Mouse (Mus musculus) G1E (cell line): ENCODE results near the gene Adamts8. TPM values are rescaled to one million over a fixed set of nuclear protein-coding genes. Genes with fewer than 3 reads are reported as not detected.

Experiments used
- ATAC-seq: 2 replicates; pipeline ENCODE4 v1.8.0; 2016; ENCODE audit warnings: mild to moderate bottlenecking; ENCODE audit not compliant: insufficient number of reproducible peaks, poor library complexity, low FRiP score, severe bottlenecking; ENCODE audit errors: extremely low read depth
- DNase-seq: peaks from one replicate; pipeline ENCODE4 v3.0.0; 2012; ENCODE audit warnings: low spot score
- H3K27me3 ChIP-seq: 2 replicates; pipeline ENCODE4 v1.6.1; 2012; ENCODE audit warnings: mild to moderate bottlenecking, low read length, inconsistent platforms; ENCODE audit not compliant: insufficient read depth
- H3K36me3 ChIP-seq: replicated peaks from 2 replicates; pipeline ENCODE3; 2012; ENCODE audit warnings: mild to moderate bottlenecking, inconsistent platforms
- H3K4me1 ChIP-seq: 2 replicates; pipeline ENCODE4 v1.6.1; 2012; ENCODE audit warnings: low read depth, low read length, inconsistent platforms, mixed read lengths; ENCODE audit not compliant: insufficient read depth
- H3K4me3 ChIP-seq: 2 replicates; pipeline ENCODE4 v1.5.1; 2012; ENCODE audit warnings: low read depth, mild to moderate bottlenecking, inconsistent platforms, low read length, moderate library complexity, mixed read lengths
- H3K9me3 ChIP-seq: replicated peaks from 2 replicates; pipeline ENCODE4 v1.6.1; 2012; ENCODE audit warnings: inconsistent platforms
- CTCF ChIP-seq: IDR thresholded peaks from 2 replicates; pipeline ENCODE4 v1.5.1; 2012; ENCODE audit warnings: low read depth, low read length, inconsistent platforms, mixed read lengths
- GATA1 ChIP-seq: IDR thresholded peaks from 2 replicates; pipeline ENCODE4 v1.6.1; 2012; ENCODE audit warnings: borderline replicate concordance, low read length, inconsistent platforms, mixed read lengths
- GATA2 ChIP-seq: IDR thresholded peaks from 2 replicates; pipeline ENCODE4 v1.6.1; 2012; ENCODE audit warnings: low read depth, low read length, inconsistent platforms, borderline replicate concordance
- POLR2AphosphoS5 ChIP-seq: IDR thresholded peaks from 2 replicates; pipeline ENCODE4 v1.6.1; 2012; ENCODE audit warnings: low read depth, low read length, inconsistent platforms; ENCODE audit not compliant: insufficient replicate concordance
- TAL1 ChIP-seq: conservative IDR thresholded peaks from 2 replicates; pipeline ENCODE4 v1.6.1; 2012; ENCODE audit warnings: low read depth, low read length, inconsistent platforms, mixed read lengths
- polyA plus RNA-seq: library from polyadenylated mRNA; stranded (reverse); fragments of >175 nt; gene quantifications from 2 replicates; pipeline ENCODE4 v1.2.3, GENCODE M21; 2012
- total RNA-seq, 2 experiments: library from RNA; stranded (forward) in 1 of 2; stranded (reverse) in 1 of 2; fragments of 200-1000 nt in 1 of 2; fragments of >200 nt in 1 of 2; fragmentation: Nextera tagmentation in 1 of 2; gene quantifications; 2 replicates each; pipeline ENCODE4 v1.2.3; 2014 to 2017

Gene Adamts8
- total and polyA plus RNA-seq, 3 experiments, result not detected

GRCm38 (mm10) chr9:30912161-30912560, 30.2 kb upstream of the Adamts8 start:
- ATAC-seq (no peak), DNase-seq (no peak)
- no peaks in the 10 kb centered on the region for H3K36me3 ChIP-seq
- H3K27me3 ChIP-seq, result no peaks in the 10 kb centered on the region
- no peak overlapping the region for H3K4me3 ChIP-seq
- no peaks in the 10 kb centered on the region for H3K4me1 ChIP-seq
- H3K9me3 ChIP-seq, result no peaks in the 10 kb centered on the region
- TF ChIP-seq GATA1 (no peak), POLR2AphosphoS5 (no peak), CTCF (no peak), TAL1 (no peak), GATA2 (no peak)

- H3K4me3 ChIP-seq, result no peak overlapping the region
- TF ChIP-seq POLR2AphosphoS5 (no peak), GATA1 (no peak), TAL1 (no peak), CTCF (no peak), GATA2 (no peak)
- H3K4me1 ChIP-seq, result no peaks in the 10 kb centered on the region
- no peaks in the 10 kb centered on the region for H3K36me3 ChIP-seq
- H3K9me3 ChIP-seq, result no peaks in the 10 kb centered on the region
- DNase-seq (no peak), ATAC-seq (no peak)
- H3K27me3 ChIP-seq, result no peaks in the 10 kb centered on the region
Measured at GRCm38 (mm10) chr9:30913429-30913828, 28.9 kb upstream of the Adamts8 start.

GRCm38 (mm10) chr9:30914241-30914640, 28.1 kb upstream of the Adamts8 start:
- H3K4me1 ChIP-seq, result no peaks in the 10 kb centered on the region

GRCm38 (mm10) chr9:30916266-30916968, 25.9 kb upstream of the Adamts8 start:
- DNase-seq (no peak), ATAC-seq (no peak)
- Histone ChIP-seq H3K9me3 (no peaks in the 10 kb centered on the region), H3K4me3 (no peak overlapping the region), H3K27me3 (no peaks in the 10 kb centered on the region), H3K36me3 (no peaks in the 10 kb centered on the region), H3K4me1 (no peaks in the 10 kb centered on the region)
- TF ChIP-seq CTCF (no peak), GATA2 (no peak), GATA1 (no peak), POLR2AphosphoS5 (no peak), TAL1 (no peak)

More at GRCm38 (mm10) chr9:30914241-30914640, 28.1 kb upstream of the Adamts8 start:
- Histone ChIP-seq H3K4me3 (no peak overlapping the region), H3K36me3 (no peaks in the 10 kb centered on the region), H3K9me3 (no peaks in the 10 kb centered on the region), H3K27me3 (no peaks in the 10 kb centered on the region)
- no peak for DNase-seq
- ATAC-seq, result no peak
- TF ChIP-seq CTCF, result no peak
- TF ChIP-seq POLR2AphosphoS5, result no peak
- TF ChIP-seq GATA1, result no peak
- TF ChIP-seq TAL1, result no peak
- no peak for TF ChIP-seq GATA2

- TF ChIP-seq GATA2, result no peak
- no peaks in the 10 kb centered on the region for H3K9me3 ChIP-seq
- no peak for DNase-seq
- ATAC-seq, result no peak
- no peaks in the 10 kb centered on the region for H3K4me1 ChIP-seq
- no peaks in the 10 kb centered on the region; the same call in 1 of the 2 replicates for H3K27me3 ChIP-seq
- no peaks in the 10 kb centered on the region for H3K36me3 ChIP-seq
- H3K4me3 ChIP-seq, result no peak overlapping the region
Measured at GRCm38 (mm10) chr9:30918466-30919356, 23.7 kb upstream of the Adamts8 start.

- DNase-seq, result no peak
- Histone ChIP-seq H3K4me1 (no peaks in the 10 kb centered on the region), H3K27me3 (no peaks in the 10 kb centered on the region; the same call in 1 of the 2 replicates), H3K36me3 (no peaks in the 10 kb centered on the region), H3K4me3 (no peak overlapping the region), H3K9me3 (no peaks in the 10 kb centered on the region)
- TF ChIP-seq TAL1, result no peak
- TF ChIP-seq GATA1, result no peak
- TF ChIP-seq POLR2AphosphoS5, result no peak
- ATAC-seq, result no peak
Measured at GRCm38 (mm10) chr9:30919686-30920085, 22.7 kb upstream of the Adamts8 start.
